Comparison of ENCODE assay signal across 26 mouse cellular contexts in the genomic region with DNA sequence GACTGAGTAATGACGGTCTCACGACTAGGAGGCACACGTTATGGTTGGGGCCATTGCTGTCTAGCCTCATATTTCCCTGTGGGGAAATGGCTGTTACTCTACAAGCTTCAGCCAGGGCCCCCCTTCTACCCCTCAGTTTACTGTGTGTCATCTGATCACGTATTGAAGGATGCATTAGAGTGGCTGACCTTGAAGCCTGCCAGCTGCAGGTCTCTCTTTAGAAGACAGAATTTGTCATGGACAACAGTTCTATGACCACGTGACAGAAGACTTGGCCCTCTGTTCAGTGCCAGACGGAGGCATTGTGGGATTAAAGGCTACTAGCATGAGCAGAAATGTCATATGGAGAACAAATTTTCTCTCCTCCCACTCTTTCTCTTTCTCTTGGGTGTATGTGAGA.
DNase-seq lines count a peak whose midpoint lies in the region; ATAC-seq and TF ChIP-seq lines count a peak whose summit lies in the region.
"Had no signal": no experiment of that assay in that cellular context is flagged by ENCODE, and none has a peak within 500 bp of the region (broad histone marks: within the 10 kb centered on the region; RNA-seq: fewer than 3 reads in every experiment).

No protein-coding gene starts in this region.

- no peak for ATAC-seq in lung, embryonic 14.5 days (ENCODE audit: insufficient read depth)
- ATAC-seq in hindbrain, postnatal 0 days: no peak
- ATAC-seq: CD4-positive, CD25-positive, alpha-beta regulatory T cell, adult 4 months; forebrain, embryonic 16.5 days; intestine, postnatal 0 days had no signal

- H3K36me3 ChIP-seq in lung, embryonic 14.5 days (ENCODE audit: insufficient read depth): no peaks in the 10 kb centered on the region
- no peaks in the 10 kb centered on the region for H3K36me3 ChIP-seq in limb, embryonic 10.5 days
- H3K36me3 ChIP-seq in hindbrain, postnatal 0 days (ENCODE audit: insufficient read depth, low read length): no peaks in the 10 kb centered on the region
- H3K36me3 ChIP-seq: embryonic facial prominence, embryonic 15.5 days; forebrain, embryonic 12.5 days; heart, embryonic 10.5 days; heart, embryonic 13.5 days had no signal

- TF ChIP-seq CTCF in lung, embryonic 14.5 days (IDR thresholded peaks at IDR 0.05; ENCODE audit: low read depth): no peak
- TF ChIP-seq CTCF in hindbrain, postnatal 0 days (IDR thresholded peaks at IDR 0.05; ENCODE audit: low read depth): no peak

- no peak overlapping the region for H3K27ac ChIP-seq in lung, embryonic 14.5 days (ENCODE audit: low read depth)
- peak overlapping the region; percentile 39; the same call in 1 of the 2 replicates for H3K27ac ChIP-seq in limb, embryonic 10.5 days
- no peak overlapping the region for H3K27ac ChIP-seq in hindbrain, postnatal 0 days
- H3K27ac ChIP-seq: embryonic facial prominence, embryonic 15.5 days; forebrain, embryonic 12.5 days; heart, adult 2 months; heart, embryonic 10.5 days; heart, embryonic 13.5 days; hindbrain, embryonic 14.5 days had no signal

- H3K4me1 ChIP-seq in lung, embryonic 14.5 days (ENCODE audit: insufficient read depth): peaks cover 4% of the 10 kb centered on the region
- peaks cover 70% of the 10 kb centered on the region for H3K4me1 ChIP-seq in limb, embryonic 10.5 days
- H3K4me1 ChIP-seq in hindbrain, postnatal 0 days (ENCODE audit: insufficient read depth, low read length): no peaks in the 10 kb centered on the region
- H3K4me1 ChIP-seq: heart, embryonic 10.5 days; heart, embryonic 13.5 days had no signal

- no peaks in the 10 kb centered on the region; the same call in 1 of the 2 replicates for H3K27me3 ChIP-seq in lung, embryonic 14.5 days (ENCODE audit: insufficient read depth, low read length)
- no peaks in the 10 kb centered on the region for H3K27me3 ChIP-seq in limb, embryonic 10.5 days (ENCODE audit: low read depth, poor library complexity, severe bottlenecking)
- no peaks in the 10 kb centered on the region for H3K27me3 ChIP-seq in hindbrain, postnatal 0 days (ENCODE audit: insufficient read depth, low read length)
- H3K27me3 ChIP-seq: embryonic facial prominence, embryonic 15.5 days; heart, embryonic 13.5 days had no signal

- WGBS in lung, embryonic 14.5 days: 47% methylated on average over 6 of the region's 6 CpGs
- 76% methylated on average over 6 of the region's 6 CpGs for WGBS in limb, embryonic 10.5 days
- 67% methylated on average over 6 of the region's 6 CpGs for WGBS in hindbrain, postnatal 0 days

- no peaks in the 10 kb centered on the region for H3K9me3 ChIP-seq in lung, embryonic 14.5 days (ENCODE audit: low read depth, low read length)
- no peaks in the 10 kb centered on the region for H3K9me3 ChIP-seq in limb, embryonic 10.5 days (replicated peaks)
- H3K9me3 ChIP-seq in hindbrain, postnatal 0 days (ENCODE audit: low read length): no peaks in the 10 kb centered on the region
- H3K9me3 ChIP-seq: embryonic facial prominence, embryonic 15.5 days; forebrain, embryonic 12.5 days; heart, embryonic 10.5 days; heart, embryonic 13.5 days had no signal

- H3K9ac ChIP-seq in lung, embryonic 14.5 days: no peak overlapping the region
- no peak overlapping the region for H3K9ac ChIP-seq in hindbrain, postnatal 0 days (replicated peaks; ENCODE audit: low read length)
- H3K9ac ChIP-seq: embryonic facial prominence, embryonic 15.5 days; forebrain, embryonic 12.5 days; heart, embryonic 13.5 days; hindbrain, embryonic 14.5 days had no signal

- DNase-seq in adrenal gland, adult 8-10 months: peak; percentile 21
- no peak for DNase-seq in adrenal gland, postnatal 4 days (ENCODE audit: low spot score in 2 of 2)
- DNase-seq in lung, embryonic 14.5 days: peak; percentile 41
- DNase-seq in lung, postnatal 10 days: no peak
- peak; percentile 55 for DNase-seq in adrenal gland, postnatal 14 days
- no peak for DNase-seq in limb, embryonic 10.5 days (ENCODE audit: low spot score)
- DNase-seq in hindbrain, postnatal 0 days (ENCODE audit: low spot score): no peak
- no peak for DNase-seq in spleen, postnatal 4 days (ENCODE audit: low spot score in 2 of 2)
- DNase-seq: cerebellum, adult 11 months; cerebellum, adult 2 months; cerebellum, adult 9-11 months; cerebellum, postnatal 36 days; embryo, embryonic 11 days; gastrocnemius, postnatal 10 days; gastrocnemius, postnatal 36 days; heart, adult 2 months; heart, postnatal 14 days; heart, postnatal 4 days had no signal

- H3K4me3 ChIP-seq in lung, embryonic 14.5 days (ENCODE audit: low read depth, low read length): no peak overlapping the region
- H3K4me3 ChIP-seq in limb, embryonic 10.5 days: no peak overlapping the region
- H3K4me3 ChIP-seq in hindbrain, postnatal 0 days (ENCODE audit: low read length): no peak overlapping the region
- H3K4me3 ChIP-seq: embryonic facial prominence, embryonic 15.5 days; forebrain, embryonic 12.5 days; heart, adult 2 months; heart, embryonic 10.5 days; heart, embryonic 13.5 days had no signal

- no peak overlapping the region for H3K4me2 ChIP-seq in lung, embryonic 14.5 days
- no peak overlapping the region for H3K4me2 ChIP-seq in hindbrain, postnatal 0 days (ENCODE audit: low read depth, low read length)
- H3K4me2 ChIP-seq: embryonic facial prominence, embryonic 15.5 days; forebrain, embryonic 12.5 days; heart, embryonic 13.5 days; hindbrain, embryonic 14.5 days had no signal

Comparison
In these comparisons a context has a peak if more than half of its experiments do, and no peak if none do; other contexts are left out.
1. DNase-seq: peak in adrenal gland, adult 8-10 months (single experiment), lung, embryonic 14.5 days (single experiment) and adrenal gland, postnatal 14 days (single experiment); none in adrenal gland, postnatal 4 days (0 of 2), lung, postnatal 10 days (single experiment), limb, embryonic 10.5 days (single experiment), hindbrain, postnatal 0 days (single experiment) and spleen, postnatal 4 days (0 of 2).